Mouse (Mus musculus) heart, adult 2 months (tissue): ENCODE measurements around the gene Foxn1. TPM values are rescaled to one million over a fixed set of nuclear protein-coding genes. Genes with fewer than 3 reads are reported as not detected.

ENCODE experiments used
- DNase-seq, 2 experiments: peaks; one replicate each; pipeline ENCODE4 v3.0.0; 2021
- H3K27ac ChIP-seq: fragments of 200-600 bp; 2 replicates; pipeline ENCODE4 v1.8.1; 2022
- H3K27me3 ChIP-seq: fragments of 200-500 bp; 2 replicates; pipeline ENCODE4 v1.6.1; 2012; ENCODE audit warnings: mild to moderate bottlenecking, low read length, inconsistent platforms, mixed read lengths; ENCODE audit not compliant: control insufficient read depth, insufficient read depth
- H3K36me3 ChIP-seq: fragments of 200-500 bp; 2 replicates; pipeline ENCODE4 v1.6.1; 2012; ENCODE audit warnings: low read length, inconsistent platforms; ENCODE audit not compliant: control insufficient read depth, insufficient read depth
- H3K4me1 ChIP-seq: fragments of 200-500 bp; 2 replicates; pipeline ENCODE4 v1.6.1; 2011; ENCODE audit warnings: low read length; ENCODE audit not compliant: control insufficient read depth, insufficient read depth
- H3K4me3 ChIP-seq: fragments of 200-600 bp; 2 replicates; pipeline ENCODE4 v1.8.1; 2022
- H3K79me2 ChIP-seq: fragments of 200-500 bp; replicated peaks from 2 replicates; pipeline ENCODE4 v1.6.1; 2012; ENCODE audit warnings: mild to moderate bottlenecking, inconsistent platforms, low read length, moderate library complexity, mixed read lengths; ENCODE audit not compliant: control insufficient read depth, insufficient read depth
- H3K9ac ChIP-seq: fragments of 200-500 bp; 2 replicates; pipeline ENCODE4 v1.6.1; 2012; ENCODE audit warnings: low read depth, mild to moderate bottlenecking, control low read depth, inconsistent platforms, low read length, mixed read lengths
- CTCF ChIP-seq: fragments of 200-600 bp; IDR thresholded peaks from 2 replicates; pipeline ENCODE4 v1.8.1; 2022; ENCODE audit warnings: antibody characterized with exemption, mild to moderate bottlenecking, moderate library complexity
- EP300 ChIP-seq: fragments of 200-500 bp; IDR thresholded peaks from 2 replicates; pipeline ENCODE4 v1.6.1; 2011; ENCODE audit warnings: low read depth, low read length, control low read depth; ENCODE audit not compliant: insufficient read depth
- POLR2A ChIP-seq: fragments of 200-500 bp; IDR thresholded peaks from 2 replicates; pipeline ENCODE4 v1.6.1; 2011; ENCODE audit warnings: mild to moderate bottlenecking, low read depth, low read length, control low read depth; ENCODE audit not compliant: insufficient read depth
- WGBS: fragments of 180-500 bp; shearing (Covaris S2); methylation state at CpG from one replicate; pipeline ENCODE4 v1.1.7; 2018; 5-methylcytosine and 5-hydroxymethylcytosine counted together
- intact Hi-C: fragments of 180-260 bp; cut with DNase I; formaldehyde crosslinking; loops from one replicate; pipeline ENCODE4 v1.15.1; 2025
- polyA plus RNA-seq: library from polyadenylated mRNA; depleted of rRNA; stranded (reverse); fragments of >200 nt; gene quantifications from 2 replicates; pipeline ENCODE4 v1.2.3, GENCODE M21; 2012
- total RNA-seq, 2 experiments: library from RNA; stranded (reverse); gene quantifications; 2 replicates each; pipeline ENCODE4 v1.2.3; 2021

Gene Foxn1
- total and polyA plus RNA-seq, 3 experiments, result not detected

GRCm38 (mm10) chr11:78349441-78350358 is 36.7 kb downstream of the Foxn1 start:
- H3K79me2 ChIP-seq, result no peaks in the 10 kb centered on the region
- H3K27ac ChIP-seq, result no peak overlapping the region
- intact Hi-C loops, result loop anchor here (5.0 kb wide), 2 partner anchors 47 to 87 kb away; partner anchors contain the start of genes 2610507B11Rik and Spag5
- WGBS, result 66% methylated on average over 4 of the region's 4 CpGs
- TF ChIP-seq CTCF (no peak), EP300 (no peak), POLR2A (no peak)
- H3K36me3 ChIP-seq, result no peaks in the 10 kb centered on the region
- no peak overlapping the region for H3K9ac ChIP-seq
- DNase-seq, result no peak
- no peak overlapping the region for H3K4me3 ChIP-seq
- H3K4me1 ChIP-seq, result peaks cover 5% of the 10 kb centered on the region
- no peaks in the 10 kb centered on the region for H3K27me3 ChIP-seq

DNA sequence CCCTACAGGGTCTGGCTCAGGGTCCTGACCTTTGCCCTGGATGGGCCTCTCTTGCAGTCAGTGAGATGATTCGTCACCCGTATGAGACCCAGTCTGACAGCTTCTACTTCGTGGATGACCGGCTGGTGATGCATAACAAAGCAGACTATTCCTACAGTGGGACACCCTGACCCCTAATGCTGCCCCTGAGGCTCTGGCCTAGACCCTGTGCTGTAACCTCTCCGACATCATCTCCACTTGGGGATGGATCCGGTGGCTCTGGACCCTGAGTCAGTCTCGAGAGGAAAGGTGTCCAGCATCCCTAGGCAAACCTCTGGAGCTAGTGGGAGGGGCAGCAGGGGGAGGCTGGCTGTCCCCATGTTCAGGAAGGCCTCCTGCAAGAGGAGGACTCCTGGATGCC is 37.9 kb downstream of the Foxn1 start:
- Histone ChIP-seq H3K79me2 (no peaks in the 10 kb centered on the region), H3K4me1 (peaks cover 10% of the 10 kb centered on the region), H3K27ac (no peak overlapping the region), H3K27me3 (no peaks in the 10 kb centered on the region), H3K4me3 (no peak overlapping the region), H3K36me3 (no peaks in the 10 kb centered on the region), H3K9ac (no peak overlapping the region)
- intact Hi-C loops, result loop anchor here (5.0 kb wide), 2 partner anchors 46 to 86 kb away; partner anchors contain the start of genes 2610507B11Rik and Spag5
- TF ChIP-seq POLR2A (no peak), EP300 (no peak), CTCF (no peak)
- no peak for DNase-seq
- WGBS, result 86% methylated on average over 7 of the region's 7 CpGs

GRCm38 (mm10) chr11:78347908-78348307 is 38.5 kb downstream of the Foxn1 start:
- intact Hi-C loops, result loop anchor here (5.0 kb wide), 2 partner anchors 46 to 86 kb away; partner anchors contain the start of genes 2610507B11Rik and Spag5
- no peaks in the 10 kb centered on the region for H3K36me3 ChIP-seq
- H3K27ac ChIP-seq, result no peak overlapping the region
- TF ChIP-seq POLR2A, result no peak
- no peak for TF ChIP-seq EP300
- TF ChIP-seq CTCF, result no peak
- peak in 1 of 2 experiments; percentile 46 for DNase-seq
- no peaks in the 10 kb centered on the region for H3K27me3 ChIP-seq
- 86% methylated on average over 9 of the region's 9 CpGs for WGBS
- H3K4me1 ChIP-seq, result peaks cover 10% of the 10 kb centered on the region
- H3K9ac ChIP-seq, result no peak overlapping the region
- H3K79me2 ChIP-seq, result no peaks in the 10 kb centered on the region
- H3K4me3 ChIP-seq, result no peak overlapping the region

- Histone ChIP-seq H3K27me3 (no peaks in the 10 kb centered on the region), H3K9ac (no peak overlapping the region), H3K27ac (no peak overlapping the region), H3K79me2 (no peaks in the 10 kb centered on the region), H3K4me3 (no peak overlapping the region), H3K4me1 (peaks cover 10% of the 10 kb centered on the region), H3K36me3 (no peaks in the 10 kb centered on the region)
- intact Hi-C loops, result loop anchor here (5.0 kb wide), 2 partner anchors 45 to 85 kb away; partner anchors contain the start of genes 2610507B11Rik and Spag5
- TF ChIP-seq POLR2A (no peak), EP300 (no peak), CTCF (peak; percentile 98; the same call in 1 of the 2 replicates)
- peak; percentile 61 to 75 for DNase-seq
- WGBS, result 97% methylated on average over 10 of the region's 10 CpGs
Observed at GRCm38 (mm10) chr11:78347070-78347754, 39.1 kb downstream of the Foxn1 start.

- no peak overlapping the region for H3K9ac ChIP-seq
- H3K36me3 ChIP-seq, result no peaks in the 10 kb centered on the region
- 74% methylated on average over 6 of the region's 6 CpGs for WGBS
- DNase-seq, result no peak
- TF ChIP-seq EP300 (no peak), POLR2A (no peak), CTCF (no peak)
- intact Hi-C loops, result loop anchor here (5.0 kb wide), 2 partner anchors 44 to 84 kb away; partner anchors contain the start of genes 2610507B11Rik and Spag5
- H3K27me3 ChIP-seq, result no peaks in the 10 kb centered on the region
- no peak overlapping the region for H3K27ac ChIP-seq
- H3K4me3 ChIP-seq, result no peak overlapping the region
- H3K4me1 ChIP-seq, result peaks cover 10% of the 10 kb centered on the region
- no peaks in the 10 kb centered on the region for H3K79me2 ChIP-seq
Observed at GRCm38 (mm10) chr11:78346326-78347069, 39.9 kb downstream of the Foxn1 start.
